Mouse (Mus musculus) spleen, adult 2 months (tissue): ENCODE measurements around the gene Smtnl2.

Source experiments
- CTCF ChIP-seq: fragments of 200-500 bp; IDR thresholded peaks from 2 replicates; pipeline ENCODE4 v1.5.1; 2011; ENCODE audit warnings: mild to moderate bottlenecking, inconsistent platforms; ENCODE audit not compliant: insufficient read depth, insufficient read length, insufficient replicate concordance; ENCODE audit errors: extremely low read depth
- POLR2A ChIP-seq: fragments of 200-500 bp; IDR thresholded peaks from 2 replicates; pipeline ENCODE4 v1.6.1; 2011; ENCODE audit warnings: low read depth, low read length, inconsistent platforms

DNA sequence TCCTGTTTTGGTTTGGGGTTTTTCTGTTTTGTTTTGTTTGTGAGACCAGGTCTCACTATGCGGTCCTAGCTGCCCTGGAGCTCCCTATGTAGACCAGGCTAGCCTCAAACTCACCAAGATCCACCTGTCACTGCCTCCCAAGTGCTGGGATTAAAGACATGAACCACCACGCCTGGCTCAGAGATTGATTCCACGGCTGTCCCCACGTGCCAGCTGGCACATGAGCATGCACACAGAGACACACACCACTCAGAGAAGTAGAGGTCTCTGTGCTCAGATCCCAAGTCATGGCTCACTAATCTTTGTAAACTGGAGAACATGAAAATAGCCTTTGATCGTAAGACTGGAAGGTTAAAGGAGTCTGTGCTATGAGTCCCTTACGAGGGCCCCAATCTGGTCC lies 7.5 kb upstream of the Smtnl2 start:
- TF ChIP-seq CTCF (no peak), POLR2A (no peak)
